Mouse (Mus musculus) megakaryocyte, adult 5-6 weeks (primary cell): ENCODE measurements at regions not wholly inside any gene's neighbourhood (a gene's known extent, or its start where the extent isn't known, plus 50 kb on each side); places are given as distances from the start of the nearest gene placed in this dataset.

Experiments
- ATAC-seq: 2 replicates; pipeline ENCODE4 v1.8.0; 2016; ENCODE audit warnings: mild to moderate bottlenecking, inconsistent platforms; ENCODE audit not compliant: poor library complexity, severe bottlenecking

DNA sequence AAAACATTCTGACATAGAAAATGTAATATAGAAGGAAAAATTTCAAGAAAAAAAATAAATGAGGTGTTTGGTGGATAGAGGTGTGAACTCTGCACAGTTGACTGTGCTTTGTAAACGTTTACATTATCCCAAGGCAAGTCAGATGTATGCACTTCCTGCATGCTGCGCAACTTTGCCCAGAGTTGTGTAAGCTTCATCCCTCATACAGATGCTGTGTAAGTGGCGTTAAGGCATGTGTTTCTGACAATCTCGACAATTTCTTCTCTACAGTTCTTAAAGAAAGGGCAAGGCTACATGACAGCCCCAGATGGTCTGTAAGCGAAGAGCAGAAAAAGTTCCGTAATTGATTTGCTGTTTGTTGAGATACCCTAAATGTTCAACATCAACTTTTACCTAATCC, 476.6 kb upstream of the Pitx2 start:
- ATAC-seq, result no peak

DNA sequence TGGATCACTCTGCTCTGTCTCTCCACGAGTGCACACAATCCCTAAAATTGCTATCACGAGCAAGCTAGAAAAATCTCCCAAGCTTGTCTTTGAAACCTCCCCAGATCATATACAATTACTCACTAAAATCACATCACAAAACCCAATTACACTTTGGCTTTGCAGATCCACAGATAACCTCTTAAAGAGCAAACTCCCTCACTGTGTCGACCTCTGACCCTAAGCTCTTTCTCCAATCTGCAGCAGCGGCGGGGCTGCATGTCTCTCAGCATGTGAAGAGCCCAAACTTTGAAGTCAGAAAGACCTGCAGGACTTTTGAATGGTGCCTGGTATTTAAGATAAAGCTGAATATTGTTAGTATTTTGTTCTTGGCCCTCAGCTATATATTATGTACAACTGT, 479.4 kb upstream of the Pitx2 start:
- no peak for ATAC-seq

DNA sequence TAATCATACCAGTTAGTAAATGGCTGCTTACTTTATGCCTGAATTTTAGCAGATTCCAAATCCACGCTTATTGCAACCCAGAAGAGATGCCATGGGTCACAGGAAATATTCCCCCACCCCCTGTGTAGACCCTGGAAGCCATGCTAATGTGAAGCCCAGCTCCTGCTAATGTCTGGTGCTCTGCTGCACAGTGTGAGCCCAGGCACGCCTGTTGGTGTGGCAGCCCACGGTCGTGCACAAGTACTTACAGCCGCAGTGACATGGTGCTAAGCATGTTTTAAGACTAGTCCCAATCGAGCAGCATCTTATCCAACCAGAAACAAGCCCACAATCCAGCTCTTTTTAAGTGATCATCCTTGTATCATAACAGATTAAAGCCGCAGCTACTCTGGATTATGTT, 480.5 kb upstream of the Pitx2 start:
- ATAC-seq, result no peak

- no peak for ATAC-seq
Observed at GRCm38 (mm10) chr3:128707270-128707669, 492.4 kb upstream of the Pitx2 start.

DNA sequence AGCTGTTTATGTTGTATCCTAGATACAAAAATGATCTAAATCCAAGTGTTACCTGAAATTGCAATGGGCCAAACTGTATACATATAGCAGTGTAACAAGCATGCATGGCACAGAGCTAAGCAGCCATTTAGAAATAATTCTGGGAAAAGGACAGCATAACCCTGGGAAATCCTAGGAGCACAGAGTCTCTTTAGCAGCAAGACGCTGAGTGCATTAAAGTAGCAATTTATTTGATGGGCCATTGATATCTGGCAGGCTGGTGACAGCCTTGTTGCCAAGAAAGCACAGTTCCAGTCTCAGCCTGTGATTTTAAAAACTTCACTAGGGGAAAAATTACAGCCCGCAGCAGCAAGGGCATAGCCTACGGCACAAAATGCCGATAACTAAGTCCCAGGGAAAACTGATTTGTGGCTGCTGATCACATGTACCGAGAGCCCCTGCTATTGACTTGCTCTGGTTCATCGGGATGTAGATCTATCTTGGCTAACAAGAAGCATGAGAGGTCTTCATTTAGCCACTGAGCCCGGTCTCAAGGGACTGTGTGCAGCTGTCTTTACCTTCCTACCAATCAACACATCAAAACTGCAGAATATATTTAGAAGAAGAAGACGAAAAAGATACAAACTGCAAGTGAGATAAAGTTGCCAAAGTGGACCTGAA, 531.1 kb upstream of the Pitx2 start:
- no peak for ATAC-seq

DNA sequence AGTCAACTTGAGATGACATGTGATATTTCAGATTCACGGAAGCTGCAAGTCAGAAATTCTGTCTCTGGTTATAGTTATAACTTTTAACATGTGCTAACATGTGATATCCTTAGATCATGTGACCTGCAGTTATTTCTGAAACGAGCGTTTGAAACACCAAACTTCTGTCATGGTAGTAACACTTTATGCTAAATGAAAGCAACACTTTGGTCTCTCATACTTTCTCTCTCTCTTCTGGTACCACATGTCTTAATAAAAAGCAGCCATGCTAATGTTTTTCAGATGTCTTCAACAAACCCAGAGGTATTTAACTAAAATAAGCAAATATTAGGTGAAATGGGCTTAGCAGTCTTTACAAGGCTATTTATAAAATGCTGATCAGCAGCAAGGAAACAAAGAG, 534.5 kb upstream of the Pitx2 start:
- no peak for ATAC-seq

- no peak for ATAC-seq
Observed at GRCm38 (mm10) chr3:128636960-128637755, 562.5 kb upstream of the Pitx2 start.

DNA sequence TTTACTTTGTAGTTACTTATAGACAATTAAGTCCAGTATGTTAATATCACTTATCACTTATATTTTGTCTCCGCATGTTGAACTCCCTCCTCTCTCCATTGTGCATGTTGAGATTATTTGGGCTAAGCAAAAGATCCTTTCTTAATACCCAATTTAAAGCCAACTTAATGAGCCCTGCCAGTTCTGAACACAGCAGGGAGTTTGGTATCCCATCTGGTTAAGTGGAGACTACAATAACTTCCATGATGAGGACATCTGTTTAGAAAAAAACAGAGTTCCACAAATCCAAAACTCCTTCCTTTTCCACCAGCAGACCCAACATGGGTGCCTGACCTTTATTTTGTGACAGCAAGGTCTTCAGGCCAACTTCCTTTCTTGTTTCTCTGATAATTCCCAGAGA, 572.0 kb upstream of the Pitx2 start:
- no peak for ATAC-seq

- no peak for ATAC-seq
Observed at GRCm38 (mm10) chr3:128616675-128617074, 583.0 kb upstream of the Pitx2 start.

- no peak for ATAC-seq
Observed at GRCm38 (mm10) chr3:128613657-128614056, 586.0 kb upstream of the Pitx2 start.

DNA sequence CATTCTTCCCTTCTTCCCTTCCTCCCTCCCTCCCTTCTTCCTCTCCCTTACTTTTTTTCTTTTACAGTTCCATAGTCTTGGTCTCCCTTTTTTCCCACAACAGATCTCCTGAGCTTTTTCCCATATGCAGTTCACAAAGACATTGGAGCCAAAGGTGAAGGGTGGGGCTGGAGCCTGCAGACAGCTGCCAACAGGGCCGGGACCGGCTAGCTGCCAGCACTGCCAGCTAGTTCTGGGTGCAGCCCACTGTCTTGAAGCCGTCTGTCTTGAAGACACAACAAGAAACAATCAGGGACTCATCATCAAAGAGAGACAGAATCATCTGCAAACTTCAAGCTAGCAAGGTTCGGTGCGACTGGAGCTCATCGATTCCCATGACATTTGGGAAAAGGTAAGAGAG, 588.9 kb upstream of the Pitx2 start:
- ATAC-seq, result no peak

GRCm38 (mm10) chr3:128608694-128609093, 591.0 kb upstream of the Pitx2 start:
- ATAC-seq, result no peak

- no peak for ATAC-seq
Observed at GRCm38 (mm10) chr3:128575339-128576129, 624.1 kb upstream of the Pitx2 start.

DNA sequence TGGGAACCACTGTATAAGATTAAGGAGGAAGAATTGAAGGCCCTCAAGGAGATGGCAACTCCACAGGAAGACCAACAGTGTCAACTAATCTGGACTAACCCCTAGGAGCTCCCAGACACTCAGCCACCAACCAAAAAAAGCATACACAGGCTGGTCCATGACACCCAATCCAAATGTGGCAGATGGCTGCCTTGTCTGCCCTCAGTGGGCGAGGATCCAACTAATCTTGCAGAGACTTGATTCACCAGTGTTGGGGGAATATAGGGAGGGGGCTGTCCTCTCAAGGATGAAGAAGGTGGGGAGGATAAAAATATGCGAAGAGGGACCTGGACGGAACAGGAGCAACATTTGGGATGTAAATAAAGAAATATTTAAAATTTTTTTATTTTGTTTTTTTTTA, 629.1 kb upstream of the Pitx2 start:
- no peak for ATAC-seq

DNA sequence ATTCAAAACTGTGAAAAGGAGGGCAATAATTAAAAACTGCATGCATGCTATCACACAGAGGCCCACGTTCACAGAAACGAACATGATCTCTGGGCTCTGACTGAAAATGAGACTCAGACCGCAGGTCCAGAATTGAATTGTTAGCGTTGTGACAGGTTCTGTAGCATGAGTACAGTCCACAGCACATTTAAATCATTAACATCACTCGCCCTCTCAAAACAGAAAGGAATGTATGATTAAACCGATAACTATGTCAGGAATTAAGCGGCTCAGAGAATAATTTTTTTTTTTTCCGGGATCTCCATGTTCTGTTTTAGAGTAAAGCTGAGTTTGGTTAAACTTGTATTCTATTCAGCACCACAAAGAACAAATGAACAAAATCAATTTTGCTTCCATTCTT, 634.3 kb upstream of the Pitx2 start:
- no peak for ATAC-seq

DNA sequence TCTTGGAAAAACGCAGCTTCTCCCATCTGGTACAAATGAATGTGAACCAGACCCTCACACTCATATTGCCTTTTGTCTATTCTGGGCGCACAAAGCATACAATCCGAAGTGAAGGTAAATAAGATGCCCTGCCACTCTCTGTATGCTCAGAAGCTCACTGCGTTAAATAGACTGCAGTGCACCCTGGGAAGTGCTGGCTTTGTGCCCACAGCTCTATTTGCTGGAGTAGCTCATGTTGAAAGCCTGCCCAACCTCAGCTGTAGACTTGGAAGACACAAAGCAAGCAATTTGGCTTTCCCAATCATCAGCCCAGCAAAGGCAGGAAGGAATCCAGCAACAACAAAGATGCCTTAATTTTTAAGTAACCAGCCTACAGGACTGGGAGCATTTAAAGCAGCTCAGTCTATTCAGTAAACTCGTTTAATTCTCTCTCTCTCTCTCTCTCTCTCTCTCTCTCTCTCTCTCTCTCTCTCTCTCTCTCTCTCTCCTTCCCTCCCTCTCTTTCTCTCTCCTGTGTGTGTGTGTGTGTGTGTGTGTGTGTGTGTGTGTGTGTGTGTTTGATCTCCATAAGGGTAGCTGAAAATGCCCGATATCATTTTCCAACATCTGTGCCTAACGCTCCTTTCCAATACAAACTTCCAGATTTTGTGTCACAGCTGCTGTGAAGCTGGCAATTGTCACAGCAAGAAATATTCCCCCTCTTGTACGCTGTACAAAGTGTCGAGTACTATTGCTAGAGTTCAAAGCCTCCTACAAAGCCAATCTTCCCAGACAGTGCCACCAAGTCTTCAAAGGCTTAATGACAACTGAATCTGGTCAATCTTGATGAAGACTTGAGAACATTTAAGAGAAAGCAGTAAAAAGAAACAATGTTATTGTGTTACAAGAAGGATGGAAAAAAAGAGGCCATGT, 650.5 kb upstream of the Fam241a start:
- ATAC-seq, result no peak

DNA sequence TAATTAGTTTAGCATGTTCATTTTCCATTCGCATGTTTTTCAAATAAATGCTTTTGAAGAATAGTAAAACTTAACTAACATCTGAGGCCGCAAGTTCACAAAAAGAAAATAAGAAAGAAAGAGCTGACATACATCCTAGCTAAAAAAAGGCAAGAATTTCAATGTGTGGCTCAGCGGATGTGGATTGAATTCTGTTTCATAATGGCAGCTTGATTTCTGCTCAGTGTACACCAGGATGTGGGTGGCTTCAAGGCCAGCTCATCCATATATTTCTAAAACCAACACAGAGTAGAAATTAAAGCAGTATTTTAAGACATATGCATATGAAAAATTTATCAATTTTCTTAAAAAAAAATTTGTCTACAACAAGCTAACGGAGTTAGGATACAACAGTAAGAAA, 629.3 kb upstream of the Fam241a start:
- ATAC-seq, result no peak

GRCm38 (mm10) chr3:128520671-128521103, 624.6 kb upstream of the Fam241a start:
- no peak for ATAC-seq

GRCm38 (mm10) chr3:128519913-128520316, 623.8 kb upstream of the Fam241a start:
- no peak for ATAC-seq

- ATAC-seq, result no peak
Observed at GRCm38 (mm10) chr3:128518806-128519205, 622.7 kb upstream of the Fam241a start.

DNA sequence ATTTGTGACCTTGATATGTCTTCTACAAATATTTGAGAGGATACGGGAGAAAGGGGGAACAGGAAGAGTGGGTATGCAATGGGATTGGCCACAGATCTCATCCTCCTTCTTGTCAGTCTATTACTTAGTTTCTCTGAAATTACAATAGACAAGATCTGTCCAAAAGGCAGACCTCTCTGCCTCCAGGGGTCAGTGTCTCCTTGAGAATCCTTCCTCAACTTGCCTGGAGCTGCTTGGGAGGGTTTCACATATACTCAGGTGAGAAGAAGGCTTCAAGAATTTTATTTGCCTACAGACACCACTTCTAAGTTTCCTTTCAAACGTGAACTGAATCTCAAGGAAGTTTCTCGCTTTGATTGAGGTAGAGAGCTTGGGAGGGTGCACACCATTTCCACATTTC, 575.0 kb upstream of the Fam241a start:
- ATAC-seq, result no peak
